Comparison of ENCODE assay signal across 8 mouse cellular contexts in the genomic region with DNA sequence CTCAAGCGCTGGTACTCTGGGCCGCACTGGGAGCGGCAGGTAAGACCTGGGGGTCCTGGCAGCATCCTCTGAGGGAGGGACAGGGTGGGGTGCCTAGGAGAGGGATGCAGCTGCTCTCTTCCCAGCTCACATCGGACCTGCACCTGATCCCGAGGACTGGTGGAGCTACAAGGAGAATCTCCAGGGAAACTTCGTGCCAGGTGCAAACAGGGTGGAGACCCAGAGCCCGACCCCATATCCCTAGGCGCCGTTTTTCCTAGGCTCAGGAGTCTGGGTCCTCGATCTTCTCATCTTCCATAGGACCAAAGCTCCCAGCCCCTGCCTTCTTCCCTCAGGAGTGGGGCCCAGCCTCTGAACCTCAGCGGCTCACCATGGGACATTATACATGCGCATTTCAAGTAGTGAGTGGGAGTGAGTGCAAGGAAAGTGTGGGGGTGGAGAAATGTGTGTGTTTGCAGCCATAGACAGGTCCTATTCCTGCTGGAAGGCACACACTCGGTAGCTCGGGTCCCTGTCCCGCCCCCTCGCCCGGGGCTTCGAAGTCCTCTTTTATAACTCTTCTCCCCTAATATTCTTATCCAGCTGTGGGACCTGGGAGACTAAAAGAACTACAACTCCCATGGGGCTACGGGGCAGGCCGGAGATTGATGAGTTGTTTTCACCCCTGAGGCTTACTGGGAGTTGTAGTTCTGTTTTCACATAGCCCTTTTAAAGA. TPM values are rescaled to one million over a fixed set of nuclear protein-coding genes. Genes with fewer than 3 reads are reported as not detected.
DNase-seq lines count a peak whose midpoint lies in the region; ATAC-seq and TF ChIP-seq lines count a peak whose summit lies in the region.

No protein-coding gene starts in this region.

- H3K4me3 ChIP-seq in forebrain, embryonic 14.5 days (ENCODE audit: low read depth, low read length): peak overlapping the region; percentile 38
- H3K4me3 ChIP-seq in liver, postnatal 0 days (ENCODE audit: low read depth, low read length): no peak overlapping the region
- H3K4me3 ChIP-seq in neural tube, embryonic 14.5 days (ENCODE audit: low read depth, low read length): peak overlapping the region; percentile 46

- no peak for TF ChIP-seq CTCF in liver, postnatal 0 days (IDR thresholded peaks at IDR 0.05; ENCODE audit: low read depth)

- peak; percentile 40; the same call in 1 of the 2 replicates for ATAC-seq in forebrain, embryonic 14.5 days
- ATAC-seq in liver, postnatal 0 days: no peak
- peak; percentile 3; the same call in 1 of the 2 replicates for ATAC-seq in neural tube, embryonic 14.5 days (ENCODE audit: low read depth)

- peaks cover 11% of the 10 kb centered on the region for H3K4me1 ChIP-seq in forebrain, embryonic 14.5 days (ENCODE audit: control insufficient read depth, insufficient read depth, low read length)
- H3K4me1 ChIP-seq in liver, postnatal 0 days (ENCODE audit: insufficient read depth): peaks cover 28% of the 10 kb centered on the region
- peaks cover 11% of the 10 kb centered on the region; the same call in 1 of the 2 replicates for H3K4me1 ChIP-seq in neural tube, embryonic 14.5 days (ENCODE audit: control insufficient read depth, insufficient read depth, low read length)

- peak overlapping the region; percentile 66 for H3K9ac ChIP-seq in forebrain, embryonic 14.5 days (ENCODE audit: low read length)
- no peak overlapping the region for H3K9ac ChIP-seq in liver, postnatal 0 days (replicated peaks)
- peak overlapping the region; percentile 67 for H3K9ac ChIP-seq in neural tube, embryonic 14.5 days (replicated peaks; ENCODE audit: low read depth, low read length)

- H3K36me3 ChIP-seq in forebrain, embryonic 14.5 days (ENCODE audit: control insufficient read depth, insufficient read depth, low read length): no peaks in the 10 kb centered on the region
- no peaks in the 10 kb centered on the region for H3K36me3 ChIP-seq in liver, postnatal 0 days (replicated peaks; ENCODE audit: insufficient read depth, low read length)
- H3K36me3 ChIP-seq in neural tube, embryonic 14.5 days (ENCODE audit: control insufficient read depth, insufficient read depth, low read length): no peaks in the 10 kb centered on the region

- peaks cover 15% of the 10 kb centered on the region for H3K27me3 ChIP-seq in forebrain, embryonic 14.5 days (replicated peaks; ENCODE audit: control insufficient read depth, insufficient read depth, low read length)
- H3K27me3 ChIP-seq in liver, postnatal 0 days (ENCODE audit: insufficient read depth, low read length): peaks cover 31% of the 10 kb centered on the region
- peaks cover 7% of the 10 kb centered on the region; the same call in 1 of the 2 replicates for H3K27me3 ChIP-seq in neural tube, embryonic 14.5 days (ENCODE audit: control insufficient read depth, insufficient read depth, low read length)

- peak; percentile 73 for DNase-seq in CD4-positive helper T cell, adult 2 months (ENCODE audit: low read depth, low spot score)
- peak; percentile 94 for DNase-seq in brain, adult 2 months (ENCODE audit: low read depth, low spot score)
- peak; percentile 93 for DNase-seq in forebrain, embryonic 14.5 days (ENCODE audit: low spot score)
- peak; percentile 87 to 90 for DNase-seq in heart, postnatal 10 days
- DNase-seq in kidney, postnatal 4 days: peak; percentile 81 to 86
- peak; percentile 71 for DNase-seq in liver, postnatal 0 days
- DNase-seq in thymus, postnatal 36 days: peak; percentile 64 to 70

- peak overlapping the region; percentile 63 for H3K27ac ChIP-seq in forebrain, embryonic 14.5 days (ENCODE audit: low read depth, low read length)
- no peak overlapping the region for H3K27ac ChIP-seq in liver, postnatal 0 days (ENCODE audit: low read depth)
- H3K27ac ChIP-seq in neural tube, embryonic 14.5 days (ENCODE audit: low read depth, low read length): peak overlapping the region; percentile 70

- peak overlapping the region; percentile 83 for H3K4me2 ChIP-seq in forebrain, embryonic 14.5 days (ENCODE audit: low read length)
- peak overlapping the region; percentile 52 for H3K4me2 ChIP-seq in liver, postnatal 0 days (ENCODE audit: low read depth, low read length)
- H3K4me2 ChIP-seq in neural tube, embryonic 14.5 days (ENCODE audit: low read depth, low read length): peak overlapping the region; percentile 85

- intact Hi-C loops in heart, postnatal 10 days (cut with DNase I): no loop called here

- TF ChIP-seq EP300 in liver, postnatal 0 days (IDR thresholded peaks at IDR 0.05; ENCODE audit: low read depth): no peak

- WGBS in forebrain, embryonic 14.5 days: under 1% methylated on average over 20 of the region's 20 CpGs
- 2% methylated on average over 20 of the region's 20 CpGs for WGBS in liver, postnatal 0 days (ENCODE audit: insufficient replicate concordance)
- WGBS in neural tube, embryonic 14.5 days: under 1% methylated on average over 20 of the region's 20 CpGs

- no peaks in the 10 kb centered on the region for H3K9me3 ChIP-seq in forebrain, embryonic 14.5 days (replicated peaks; ENCODE audit: control insufficient read depth, low read length)
- no peaks in the 10 kb centered on the region for H3K9me3 ChIP-seq in liver, postnatal 0 days (ENCODE audit: low read length)
- no peaks in the 10 kb centered on the region for H3K9me3 ChIP-seq in neural tube, embryonic 14.5 days (ENCODE audit: control insufficient read depth, low read length)

RNA-seq across cellular contexts. Expression of gene Car11, which starts 0.8 kb away (rescaled TPM):
- 22.5 and 22.8 TPM in 2 replicates for polyA plus RNA-seq in forebrain, embryonic 14.5 days (2014; fragmentation: Nextera tagmentation; extraction: Ambion mirVana)
- total RNA-seq in heart, postnatal 10 days (2021): 1 to 10 TPM; 4.2 to 4.6 TPM
- 0.14 and 0.15 TPM in 2 replicates for polyA plus RNA-seq in liver, postnatal 0 days (2015; fragmentation: Nextera tagmentation; extraction: Ambion mirVana)
- polyA plus RNA-seq in neural tube, embryonic 14.5 days (2014; fragmentation: Nextera tagmentation; extraction: Ambion mirVana): 31.9 and 32.8 TPM in 2 replicates

RNA-seq across cellular contexts. Expression of gene Dbp, which starts 4.4 kb away (rescaled TPM):
- polyA plus RNA-seq in forebrain, embryonic 14.5 days (2014; fragmentation: Nextera tagmentation; extraction: Ambion mirVana): 3.6 and 3.7 TPM in 2 replicates
- 10 to 100 TPM; 22.7 to 29.8 TPM for total RNA-seq in heart, postnatal 10 days (2021)
- 3.6 and 5.2 TPM in 2 replicates for polyA plus RNA-seq in liver, postnatal 0 days (2015; fragmentation: Nextera tagmentation; extraction: Ambion mirVana)
- 2.5 and 2.6 TPM in 2 replicates for polyA plus RNA-seq in neural tube, embryonic 14.5 days (2014; fragmentation: Nextera tagmentation; extraction: Ambion mirVana)

RNA-seq across cellular contexts. Expression of gene Sec1, which starts 6.3 kb away (rescaled TPM):
- 0.06 and 0.38 TPM in 2 replicates for polyA plus RNA-seq in forebrain, embryonic 14.5 days (2014; fragmentation: Nextera tagmentation; extraction: Ambion mirVana)
- total RNA-seq in heart, postnatal 10 days (2021): under 1 TPM in 1 of 2 experiments, not detected in 1; 0.22 TPM
- 0.04 TPM in 1 of 2 replicates, not detected in the other for polyA plus RNA-seq in liver, postnatal 0 days (2015; fragmentation: Nextera tagmentation; extraction: Ambion mirVana)
- polyA plus RNA-seq in neural tube, embryonic 14.5 days (2014; fragmentation: Nextera tagmentation; extraction: Ambion mirVana): 0.13 and 0.54 TPM in 2 replicates

RNA-seq across cellular contexts. Expression of gene Rpl18, which starts 14.8 kb away (rescaled TPM):
- polyA plus RNA-seq in forebrain, embryonic 14.5 days (2014; fragmentation: Nextera tagmentation; extraction: Ambion mirVana): 727 and 966 TPM in 2 replicates
- total RNA-seq in heart, postnatal 10 days (2021): 100 to 1,000 TPM; 698 to 700 TPM
- 494 and 510 TPM in 2 replicates for polyA plus RNA-seq in liver, postnatal 0 days (2015; fragmentation: Nextera tagmentation; extraction: Ambion mirVana)
- 603 and 609 TPM in 2 replicates for polyA plus RNA-seq in neural tube, embryonic 14.5 days (2014; fragmentation: Nextera tagmentation; extraction: Ambion mirVana)

RNA-seq across cellular contexts. Expression of gene Ntn5, which starts 16.6 kb away (rescaled TPM):
- 0.28 and 0.41 TPM in 2 replicates for polyA plus RNA-seq in forebrain, embryonic 14.5 days (2014; fragmentation: Nextera tagmentation; extraction: Ambion mirVana)
- under 1 TPM in 1 of 2 experiments, not detected in 1; 0.15 TPM for total RNA-seq in heart, postnatal 10 days (2021)
- polyA plus RNA-seq in liver, postnatal 0 days (2015; fragmentation: Nextera tagmentation; extraction: Ambion mirVana): 0.07 TPM in 1 of 2 replicates, not detected in the other
- 1.8 TPM in 1 of 2 replicates, not detected in the other for polyA plus RNA-seq in neural tube, embryonic 14.5 days (2014; fragmentation: Nextera tagmentation; extraction: Ambion mirVana)

Comparison
In these comparisons a context has a peak if more than half of its experiments do, and no peak if none do; other contexts are left out.
1. RNA of gene Car11, which starts 0.8 kb away (polyA plus RNA-seq): 31.9 to 32.8 TPM in neural tube, embryonic 14.5 days and 22.5 to 22.8 TPM in forebrain, embryonic 14.5 days; 0.14 to 0.15 TPM in liver, postnatal 0 days; every median in the first group is over 10 times any median in the second.
2. Peak in every context shown above with its lines, with median percentiles within 50 percentile points of each other: DNase-seq and H3K4me2 ChIP-seq.